Mouse (Mus musculus) embryonic facial prominence, embryonic 12.5 days (tissue): ENCODE measurements around the gene Gabarapl2. TPM values are rescaled to one million over a fixed set of nuclear protein-coding genes. Genes with fewer than 3 reads are reported as not detected.
"Not testable (repeated sequence)": the region's sequence is repeated elsewhere in the genome, so short reads cannot be mapped to it uniquely, and the experiment has no call there.

ENCODE experiments used
- ATAC-seq: fragments of 200-750 bp; cut with Nextera tagmentation; 2 replicates; pipeline ENCODE4 v1.8.0; 2017; ENCODE audit not compliant: insufficient number of reproducible peaks, insufficient read depth, low FRiP score, low TSS enrichment
- H3K27ac ChIP-seq: fragments of 300-500 bp; sonication (generic); 2 replicates; pipeline ENCODE4 v1.5.1; 2016; ENCODE audit warnings: mild to moderate bottlenecking
- H3K27me3 ChIP-seq: fragments of 300-500 bp; sonication (generic); 2 replicates; pipeline ENCODE4 v1.6.1; 2016; ENCODE audit warnings: mild to moderate bottlenecking, moderate library complexity
- H3K36me3 ChIP-seq: fragments of 300-500 bp; sonication (generic); 2 replicates; pipeline ENCODE4 v1.6.1; 2016; ENCODE audit warnings: mild to moderate bottlenecking
- H3K4me1 ChIP-seq: fragments of 300-500 bp; sonication (generic); 2 replicates; pipeline ENCODE4 v1.6.1; 2016
- H3K4me2 ChIP-seq: fragments of 300-500 bp; sonication (generic); replicated peaks from 2 replicates; pipeline ENCODE4 v1.6.1; 2016; ENCODE audit warnings: mild to moderate bottlenecking, moderate library complexity
- H3K4me3 ChIP-seq: fragments of 300-500 bp; sonication (generic); 2 replicates; pipeline ENCODE4 v1.5.1; 2016; ENCODE audit warnings: mild to moderate bottlenecking
- H3K9ac ChIP-seq: fragments of 300-500 bp; sonication (generic); 2 replicates; pipeline ENCODE4 v1.6.1; 2016; ENCODE audit warnings: mild to moderate bottlenecking, moderate library complexity
- H3K9me3 ChIP-seq: fragments of 300-500 bp; sonication (generic); 2 replicates; pipeline ENCODE4 v1.6.1; 2016; ENCODE audit warnings: mild to moderate bottlenecking, moderate library complexity
- WGBS: fragments of 180-500 bp; shearing (Covaris S2); methylation state at CpG from one replicate; pipeline ENCODE4 v1.1.7; 2016; 5-methylcytosine and 5-hydroxymethylcytosine counted together
- polyA plus RNA-seq: library from polyadenylated mRNA; unstranded; fragments of >200 nt; fragmentation: Nextera tagmentation; extraction: Ambion mirVana; gene quantifications from 2 replicates; pipeline ENCODE4 v1.2.1, GENCODE M21; 2016

The Gabarapl2 gene
- polyA plus RNA-seq, 1 experiment from 2014 or later = 175 TPM

DNA sequence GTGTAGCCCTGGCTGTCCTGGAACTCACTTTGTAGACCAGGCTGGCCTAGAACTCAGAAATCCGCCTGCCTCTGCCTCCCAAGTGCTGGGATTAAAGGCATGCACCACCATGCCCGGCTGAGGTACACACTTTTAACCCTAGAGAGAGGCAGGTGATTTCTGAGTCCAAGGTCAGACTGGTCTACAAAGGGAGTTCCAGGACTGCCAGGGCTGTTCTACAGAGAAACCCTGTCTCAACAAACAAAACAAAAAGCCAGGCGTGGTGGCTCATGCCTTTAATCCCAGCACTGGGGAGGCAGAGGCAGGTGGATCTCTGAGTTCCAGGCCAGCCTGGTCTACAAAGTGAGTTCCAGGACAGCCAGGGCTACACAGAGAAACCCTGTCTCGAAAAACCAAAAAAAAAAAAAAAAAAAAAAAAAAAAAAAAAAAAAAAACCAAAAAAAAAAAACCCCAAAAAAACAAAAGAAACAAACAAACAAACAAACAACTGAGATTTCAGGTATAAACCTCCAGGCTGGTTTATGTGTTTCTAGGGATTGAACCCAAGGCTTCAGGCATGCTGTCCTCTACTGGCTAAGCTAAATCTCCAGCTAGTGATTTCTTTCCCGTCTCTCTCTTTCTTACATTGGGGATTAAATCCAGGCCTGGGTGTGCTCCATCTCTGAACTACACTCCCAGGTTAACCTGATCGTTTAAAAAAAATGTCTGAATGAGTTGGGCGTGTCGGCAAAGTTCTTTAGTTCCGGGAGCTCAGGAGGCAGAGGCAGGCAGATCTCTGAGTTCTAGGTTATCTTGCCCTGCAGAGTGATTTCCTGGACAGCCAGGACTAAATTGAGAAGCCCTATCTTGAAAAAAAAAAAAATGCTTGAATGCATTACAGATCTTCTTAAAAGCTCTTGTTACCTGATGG, 2.2 kb upstream of the Gabarapl2 start:
- H3K27ac ChIP-seq, H3K36me3 ChIP-seq, H3K4me3 ChIP-seq, H3K4me2 ChIP-seq, H3K9me3 ChIP-seq, H3K27me3 ChIP-seq, H3K9ac ChIP-seq, ATAC-seq: not testable (repeated sequence)
- H3K4me1 ChIP-seq = peaks cover 12% of the 10 kb centered on the region
- WGBS = 86% methylated on average over 9 of the region's 9 CpGs

DNA sequence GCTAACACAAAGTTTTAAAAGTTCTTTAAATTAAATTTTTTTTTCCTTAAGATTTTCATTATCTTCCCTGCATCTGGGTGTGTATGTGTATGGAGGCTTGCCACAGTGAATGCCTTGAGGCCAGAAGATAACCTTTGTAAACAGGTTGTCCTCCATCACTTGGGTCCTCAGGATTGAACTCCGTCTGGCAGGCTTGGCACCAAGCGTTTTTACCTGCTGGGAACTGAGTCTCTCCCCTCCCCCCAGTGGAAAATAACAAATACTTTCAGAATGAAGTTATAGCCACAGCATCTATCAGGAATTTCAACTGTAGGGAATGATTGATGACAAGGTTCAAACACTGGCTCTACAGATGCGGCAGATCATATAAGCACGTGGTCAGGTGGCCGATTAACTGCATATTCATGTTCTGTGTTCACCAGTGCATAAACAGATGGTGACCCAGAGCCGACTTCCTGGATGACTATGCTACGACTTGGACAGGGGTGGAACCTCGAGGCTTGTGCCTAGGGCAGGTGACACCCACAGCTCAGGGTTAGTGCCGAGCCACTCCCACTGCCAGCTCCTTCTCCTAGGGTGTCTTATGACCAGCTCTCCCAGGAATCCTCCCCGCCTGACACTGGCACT, 874 bp upstream of the Gabarapl2 start:
- H3K9ac ChIP-seq = peak overlapping the region; percentile 79
- no peaks in the 10 kb centered on the region for H3K9me3 ChIP-seq
- H3K27me3 ChIP-seq = no peaks in the 10 kb centered on the region
- 11% methylated on average over 10 of the region's 10 CpGs for WGBS
- H3K4me2 ChIP-seq = peak overlapping the region; percentile 96
- 0 out of 2 replicates have a peak, but pooled peaks have one; percentile 48 for ATAC-seq
- no peak overlapping the region for H3K27ac ChIP-seq
- peaks cover 12% of the 10 kb centered on the region for H3K4me1 ChIP-seq
- peak overlapping the region; percentile 99 for H3K4me3 ChIP-seq
- H3K36me3 ChIP-seq = peaks cover 21% of the 10 kb centered on the region

DNA sequence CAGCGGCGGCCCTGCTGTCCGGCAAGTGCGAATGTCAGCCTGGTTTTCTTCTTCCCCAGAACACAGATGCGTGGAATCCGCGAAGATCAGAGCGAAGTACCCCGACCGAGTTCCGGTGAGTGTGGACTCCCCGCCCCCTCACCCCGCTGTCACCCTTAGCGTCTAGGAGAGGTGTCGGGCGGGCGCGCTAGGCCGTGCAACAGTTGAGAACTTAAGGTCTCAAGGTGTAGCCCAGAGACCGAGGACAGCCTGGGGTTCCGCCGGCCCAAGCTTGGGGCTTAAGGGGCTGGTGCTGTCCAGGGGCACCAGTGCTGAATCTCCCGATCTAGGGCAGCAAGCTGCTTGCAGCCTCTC, 575 bp downstream of the Gabarapl2 start:
- H3K27ac ChIP-seq = peak overlapping the region; percentile 57; the same call in 1 of the 2 replicates
- no peak for ATAC-seq
- peak overlapping the region; percentile 79 for H3K9ac ChIP-seq
- WGBS = under 1% methylated on average over 23 of the region's 23 CpGs
- peaks cover 12% of the 10 kb centered on the region for H3K4me1 ChIP-seq
- no peaks in the 10 kb centered on the region for H3K9me3 ChIP-seq
- H3K4me3 ChIP-seq = peak overlapping the region; percentile 99
- no peaks in the 10 kb centered on the region for H3K27me3 ChIP-seq
- peaks cover 34% of the 10 kb centered on the region for H3K36me3 ChIP-seq
- peak overlapping the region; percentile 96 for H3K4me2 ChIP-seq

DNA sequence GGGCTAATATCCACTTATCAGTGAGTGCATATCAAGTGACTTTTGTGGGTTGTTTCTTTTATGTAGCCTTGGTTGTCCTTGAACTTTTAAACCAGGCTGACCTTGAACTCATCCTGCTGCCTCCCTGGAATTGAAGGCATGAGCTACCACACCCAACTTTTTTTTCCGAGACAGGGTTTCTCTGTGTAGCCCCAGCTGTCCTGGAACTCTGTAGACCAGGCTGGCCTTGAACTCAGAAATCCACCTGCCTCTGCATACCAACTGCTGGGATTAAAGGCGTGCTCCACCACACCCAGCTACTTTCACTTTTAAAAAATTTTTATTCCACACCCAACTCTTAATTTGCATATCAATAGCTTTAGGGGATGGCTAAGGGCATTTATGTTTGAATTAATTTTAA, 3.0 kb downstream of the Gabarapl2 start:
- Histone ChIP-seq H3K9ac (no peak overlapping the region), H3K4me3 (no peak overlapping the region), H3K9me3 (no peaks in the 10 kb centered on the region), H3K36me3 (peaks cover 47% of the 10 kb centered on the region), H3K27me3 (no peaks in the 10 kb centered on the region), H3K27ac (no peak overlapping the region), H3K4me2 (no peak overlapping the region), H3K4me1 (peaks cover 12% of the 10 kb centered on the region)
- 88% methylated on average over 2 of the region's 2 CpGs for WGBS
- no peak for ATAC-seq

DNA sequence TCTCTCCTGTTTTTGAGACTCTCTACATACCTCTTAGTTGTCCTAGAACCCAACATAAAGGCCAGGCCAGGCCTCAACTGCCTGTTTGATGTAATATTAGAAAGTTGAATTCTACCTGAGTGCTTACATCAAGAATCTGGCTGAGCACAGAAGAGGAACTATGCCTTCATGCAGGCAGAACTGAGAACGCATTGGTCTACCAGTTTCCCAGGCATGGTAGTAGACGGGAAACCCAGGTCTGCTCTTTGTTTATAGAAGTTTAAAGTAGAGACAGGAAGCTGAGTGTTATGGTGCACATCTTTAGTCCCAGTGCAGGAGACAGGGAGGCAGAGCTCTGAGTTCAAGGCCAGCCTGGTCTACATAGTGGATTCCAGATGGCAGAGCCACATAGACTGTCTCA, 6.6 kb downstream of the Gabarapl2 start:
- ATAC-seq = no peak
- no peak overlapping the region for H3K27ac ChIP-seq
- no peaks in the 10 kb centered on the region for H3K4me1 ChIP-seq
- H3K4me2 ChIP-seq = no peak overlapping the region
- H3K4me3 ChIP-seq = no peak overlapping the region
- 85% methylated on average over 2 of the region's 2 CpGs for WGBS
- H3K9ac ChIP-seq = no peak overlapping the region
- peaks cover 69% of the 10 kb centered on the region for H3K36me3 ChIP-seq
- no peaks in the 10 kb centered on the region for H3K9me3 ChIP-seq
- no peaks in the 10 kb centered on the region for H3K27me3 ChIP-seq

DNA sequence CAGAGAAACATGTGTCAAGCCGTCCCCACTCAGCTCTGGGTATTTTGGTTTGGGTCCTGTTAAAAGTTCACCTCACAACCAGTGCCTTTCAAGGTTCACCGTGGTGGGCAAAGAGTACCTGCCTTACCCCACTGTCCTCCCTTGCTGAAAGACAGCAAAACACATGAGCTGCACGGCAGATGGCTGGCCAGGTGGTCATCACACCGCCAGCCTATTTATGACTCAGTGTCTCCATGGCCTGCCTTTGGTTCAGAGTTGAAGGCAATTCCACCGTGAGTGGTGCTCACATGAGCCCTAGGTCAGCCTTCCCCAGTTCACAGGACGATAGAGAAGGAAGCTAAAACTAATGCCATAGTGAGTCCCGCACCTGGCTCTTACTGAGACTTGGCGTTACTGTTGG, 7.5 kb downstream of the Gabarapl2 start:
- no peak overlapping the region for H3K9ac ChIP-seq
- peaks cover 70% of the 10 kb centered on the region for H3K36me3 ChIP-seq
- no peak overlapping the region for H3K27ac ChIP-seq
- WGBS = 89% methylated on average over 8 of the region's 8 CpGs
- no peak overlapping the region for H3K4me2 ChIP-seq
- ATAC-seq = no peak
- H3K9me3 ChIP-seq = no peaks in the 10 kb centered on the region
- no peaks in the 10 kb centered on the region for H3K27me3 ChIP-seq
- no peak overlapping the region for H3K4me3 ChIP-seq
- H3K4me1 ChIP-seq = no peaks in the 10 kb centered on the region

DNA sequence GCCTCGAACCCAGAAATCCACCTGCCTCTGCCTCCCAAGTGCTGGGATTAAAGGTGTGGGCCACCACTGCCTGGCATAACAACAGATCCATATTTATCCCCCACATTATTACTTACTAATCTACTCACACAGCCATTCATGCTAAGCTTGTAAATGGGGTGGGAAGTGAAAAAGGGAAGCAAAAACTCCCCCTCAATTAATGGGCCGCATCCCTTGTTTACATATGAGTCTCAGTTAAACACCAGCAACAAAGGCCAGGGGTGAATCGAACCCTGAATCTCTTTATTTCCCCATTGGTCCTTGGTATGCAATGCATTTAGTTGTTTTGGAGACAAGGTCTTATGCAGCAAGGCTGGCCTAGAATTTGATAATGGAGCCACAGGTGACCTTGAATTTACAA, 10.3 kb downstream of the Gabarapl2 start:
- H3K4me2 ChIP-seq = no peak overlapping the region
- peaks cover 67% of the 10 kb centered on the region for H3K36me3 ChIP-seq
- no peak overlapping the region for H3K4me3 ChIP-seq
- no peak overlapping the region for H3K9ac ChIP-seq
- 86% methylated on average over 3 of the region's 3 CpGs for WGBS
- H3K9me3 ChIP-seq = no peaks in the 10 kb centered on the region
- H3K27me3 ChIP-seq = no peaks in the 10 kb centered on the region
- no peak overlapping the region for H3K27ac ChIP-seq
- H3K4me1 ChIP-seq = no peaks in the 10 kb centered on the region
- no peak for ATAC-seq

DNA sequence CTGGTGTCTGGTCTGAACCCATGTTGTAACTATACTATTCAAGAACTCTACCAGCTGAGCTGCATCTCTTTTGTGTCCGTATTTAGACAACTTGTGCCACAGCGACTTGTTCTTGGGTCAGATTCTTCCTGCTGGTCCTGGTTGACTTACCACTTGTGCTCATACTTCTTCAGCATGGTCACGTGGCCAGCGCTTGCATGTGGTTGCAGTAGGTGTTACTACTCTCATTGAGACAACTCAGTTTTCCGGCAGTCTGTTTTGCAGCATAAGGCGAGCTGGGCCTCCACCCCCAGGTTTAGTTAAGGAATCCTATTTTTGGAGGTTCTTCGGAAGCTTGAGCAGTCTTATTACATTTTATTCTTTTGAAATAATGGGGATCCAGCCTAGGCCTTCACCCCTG, 10.8 kb downstream of the Gabarapl2 start:
- 94% methylated on average over 7 of the region's 7 CpGs for WGBS

DNA sequence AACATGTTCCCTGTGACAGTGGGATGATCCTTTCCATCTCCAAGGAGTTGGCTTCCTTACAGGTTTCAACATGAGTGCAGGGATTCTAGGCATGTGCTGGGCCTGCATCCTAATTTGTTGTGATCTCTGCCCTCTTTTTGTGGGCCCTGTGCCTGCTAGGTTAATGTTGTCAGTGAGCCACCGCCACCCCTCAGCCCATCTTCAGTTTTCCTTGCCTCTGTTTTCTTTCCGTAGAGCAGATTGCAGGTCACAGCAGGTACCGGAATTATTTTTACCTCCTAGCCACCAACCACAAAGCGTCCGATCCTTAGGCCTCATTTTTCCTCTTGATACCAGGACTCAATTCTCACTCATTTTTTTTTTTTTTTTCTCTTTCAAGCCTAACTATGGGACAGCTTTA, 11.4 kb downstream of the Gabarapl2 start:
- no peaks in the 10 kb centered on the region for H3K9me3 ChIP-seq
- no peaks in the 10 kb centered on the region for H3K27me3 ChIP-seq
- ATAC-seq = no peak
- H3K4me2 ChIP-seq = no peak overlapping the region
- H3K4me1 ChIP-seq = no peaks in the 10 kb centered on the region
- WGBS = 94% methylated on average over 5 of the region's 5 CpGs
- peaks cover 68% of the 10 kb centered on the region for H3K36me3 ChIP-seq
- H3K4me3 ChIP-seq = no peak overlapping the region
- no peak overlapping the region for H3K27ac ChIP-seq
- H3K9ac ChIP-seq = no peak overlapping the region

More for the DNA sequence above, 10.8 kb downstream of the Gabarapl2 start:
- Histone ChIP-seq H3K4me2 (no peak overlapping the region), H3K27ac (no peak overlapping the region), H3K4me1 (no peaks in the 10 kb centered on the region), H3K27me3 (no peaks in the 10 kb centered on the region), H3K36me3 (peaks cover 66% of the 10 kb centered on the region), H3K4me3 (no peak overlapping the region), H3K9ac (no peak overlapping the region), H3K9me3 (no peaks in the 10 kb centered on the region)
- no peak for ATAC-seq

DNA sequence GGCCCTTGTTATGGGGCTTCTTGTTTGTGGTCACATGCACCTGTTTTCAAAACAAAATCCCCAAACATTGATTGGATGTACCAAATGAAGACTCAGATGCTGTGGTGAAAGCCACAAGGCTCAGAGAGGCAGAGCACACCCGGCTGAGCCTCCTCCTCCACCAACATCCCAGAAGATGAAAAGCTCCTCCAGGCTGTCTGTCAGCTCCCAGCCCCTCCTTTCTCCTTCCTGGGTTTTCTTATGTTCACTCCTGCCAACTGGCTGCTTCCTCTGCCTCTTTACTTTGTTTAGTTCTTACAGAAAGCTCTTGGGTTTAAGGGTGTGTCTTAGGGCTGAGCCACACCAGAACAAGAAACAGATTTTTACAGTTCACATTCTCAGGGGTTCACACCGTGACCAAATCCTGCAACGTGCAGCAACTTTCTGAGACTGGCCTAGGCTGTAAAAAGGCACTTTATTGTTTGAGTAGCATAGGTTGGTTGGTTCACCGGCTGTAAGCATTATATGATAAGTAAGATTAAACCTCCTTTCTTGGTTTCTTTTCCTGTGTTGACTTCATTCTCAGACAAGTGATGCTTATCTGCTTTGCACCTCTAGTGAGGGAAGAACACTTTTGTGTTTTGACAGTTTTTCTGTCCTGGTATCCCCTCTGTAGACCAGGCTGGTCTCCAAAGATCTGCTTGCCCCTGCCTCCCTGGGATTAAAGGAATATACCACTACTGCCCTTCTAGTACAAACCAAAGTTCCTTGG, 14.5 kb downstream of the Gabarapl2 start:
- H3K4me3 ChIP-seq = no peak overlapping the region
- WGBS = 72% methylated on average over 4 of the region's 4 CpGs
- ATAC-seq = no peak
- peaks cover 67% of the 10 kb centered on the region for H3K36me3 ChIP-seq
- H3K27me3 ChIP-seq = no peaks in the 10 kb centered on the region
- H3K4me1 ChIP-seq = no peaks in the 10 kb centered on the region
- H3K4me2 ChIP-seq = no peak overlapping the region
- H3K9ac ChIP-seq = no peak overlapping the region
- H3K9me3 ChIP-seq = no peaks in the 10 kb centered on the region
- H3K27ac ChIP-seq = no peak overlapping the region

DNA sequence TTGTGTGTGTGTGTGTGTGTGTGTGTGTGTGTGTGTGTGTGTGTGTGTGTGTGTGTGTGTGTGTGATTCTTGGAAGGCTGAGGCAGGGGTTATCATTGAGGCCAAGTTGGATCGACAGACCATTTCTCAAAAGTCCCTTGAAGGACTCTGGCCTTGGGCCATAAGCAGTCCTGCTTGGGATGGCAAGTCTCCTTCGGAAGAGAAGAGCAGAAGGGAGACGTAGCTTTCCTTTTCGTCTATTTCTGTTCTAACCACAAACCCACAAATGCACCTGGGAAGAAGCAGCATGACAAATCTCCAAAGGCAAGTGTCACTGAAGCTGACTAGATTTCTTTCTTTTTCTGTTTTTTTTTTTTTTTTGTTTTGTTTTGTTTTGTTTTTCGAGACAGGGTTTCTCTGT, 15.4 kb downstream of the Gabarapl2 start:
- Histone ChIP-seq H3K36me3 (peaks cover 65% of the 10 kb centered on the region), H3K27ac (no peak overlapping the region), H3K4me3 (no peak overlapping the region), H3K4me2 (no peak overlapping the region), H3K4me1 (no peaks in the 10 kb centered on the region), H3K9ac (no peak overlapping the region), H3K9me3 (no peaks in the 10 kb centered on the region), H3K27me3 (no peaks in the 10 kb centered on the region)
- 92% methylated on average over 5 of the region's 5 CpGs for WGBS
- ATAC-seq = no peak
